Mouse (Mus musculus): ENCODE measurements at regions not wholly inside any gene's neighbourhood (a gene's known extent, or its start where the extent isn't known, plus 50 kb on each side); places are given as distances from the start of the nearest gene placed in this dataset.

DNA sequence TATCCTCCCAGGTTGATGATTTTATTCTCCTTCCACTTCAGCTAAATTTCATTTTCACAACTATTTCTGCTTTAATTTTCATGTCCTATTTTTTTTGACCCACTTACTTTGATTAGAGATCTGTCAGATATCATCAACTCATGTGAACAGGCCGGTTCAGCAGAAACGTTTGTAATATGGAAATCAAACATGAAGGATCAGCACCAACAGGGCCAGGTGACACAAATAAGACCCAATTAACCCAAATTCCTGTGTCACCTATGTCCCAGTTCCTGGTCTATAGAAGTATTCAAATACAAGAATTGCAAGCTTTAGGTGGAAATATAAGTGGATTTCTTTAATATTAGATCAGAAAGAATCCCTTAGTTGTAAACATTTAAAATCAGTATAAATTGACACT is 332.7 kb downstream of the 1700017N19Rik start:
- no peak for TF ChIP-seq CTCF (IDR thresholded peaks at IDR 0.05; ENCODE audit: low read depth, low read length)
- no peak for TF ChIP-seq POLR2A (IDR thresholded peaks at IDR 0.05; ENCODE audit: extremely low read depth, insufficient read depth, low read length)
